Mouse (Mus musculus) B cell, adult 2 months (primary cell): ENCODE data around the gene Vmn1r63.
"Not testable (repeated sequence)": the region's sequence is repeated elsewhere in the genome, so short reads cannot be mapped to it uniquely, and the experiment has no call there.

Experiments
- DNase-seq, 2 experiments: peaks; one replicate each; pipeline ENCODE4 v3.0.0; 2022

Gene Vmn1r63

GRCm38 (mm10) chr7:5805345-5805744 is at the start of gene Vmn1r63:
Gene Vmn1r63 (minus strand): TSS chr7:5805445.
- not testable (repeated sequence) for DNase-seq
